Mouse (Mus musculus) adrenal gland, adult 8-10 months (tissue): Measurements from ENCODE around the gene Olfr695. TPM values are rescaled to one million over a fixed set of nuclear protein-coding genes. Genes with fewer than 3 reads are reported as not detected.
"Not testable (repeated sequence)": the region's sequence is repeated elsewhere in the genome, so short reads cannot be mapped to it uniquely, and the experiment has no call there.

Experiments used
- DNase-seq: peaks from one replicate; pipeline ENCODE4 v3.0.0; 2022
- total RNA-seq, 4 experiments: library from RNA; stranded (reverse); gene quantifications; 2 replicates each; pipeline ENCODE4 v1.2.4; 2022

Olfr695 gene
- total RNA-seq: not detected

GRCm38 (mm10) chr7:106716296-106716695 is at the start of gene Olfr695:
Gene Olfr695 (minus strand): TSS chr7:106716396.
- DNase-seq: no peak

- not testable (repeated sequence) for DNase-seq
Observed at GRCm38 (mm10) chr7:106761008-106761407, 44.8 kb upstream of the Olfr695 start.

- no peak for DNase-seq
Observed at GRCm38 (mm10) chr7:106758800-106759199, 42.6 kb upstream of the Olfr695 start.

GRCm38 (mm10) chr7:106755297-106755696 is 39.1 kb upstream of the Olfr695 start, which contains the start of gene Olfr698:
Gene Olfr698 (minus strand): TSS chr7:106755397.
- no peak for DNase-seq

- DNase-seq: no peak
Observed at GRCm38 (mm10) chr7:106745811-106746210, 29.6 kb upstream of the Olfr695 start.

- no peak for DNase-seq
Observed at GRCm38 (mm10) chr7:106742343-106742742, 26.1 kb upstream of the Olfr695 start, which contains the start of gene Olfr697. Gene Olfr697 (minus strand): TSS chr7:106742443.

GRCm38 (mm10) chr7:106737028-106737427 is 20.8 kb upstream of the Olfr695 start:
- no peak for DNase-seq

GRCm38 (mm10) chr7:106733717-106734116 is 17.5 kb upstream of the Olfr695 start:
- no peak for DNase-seq

GRCm38 (mm10) chr7:106725654-106726053 is 9.5 kb upstream of the Olfr695 start:
- DNase-seq: not testable (repeated sequence)

- DNase-seq: no peak
Observed at GRCm38 (mm10) chr7:106711463-106711862, 4.7 kb downstream of the Olfr695 start.

GRCm38 (mm10) chr7:106707705-106708104 is 8.5 kb downstream of the Olfr695 start:
- DNase-seq: not testable (repeated sequence)

GRCm38 (mm10) chr7:106696891-106697290 is 19.3 kb downstream of the Olfr695 start:
- no peak for DNase-seq

- DNase-seq: no peak
Observed at GRCm38 (mm10) chr7:106692976-106693375, 23.2 kb downstream of the Olfr695 start.

- no peak for DNase-seq
Observed at GRCm38 (mm10) chr7:106691714-106692113, 24.5 kb downstream of the Olfr695 start, which contains the start of gene Olfr694. Gene Olfr694 (minus strand): TSS chr7:106691814.

- no peak for DNase-seq
Observed at GRCm38 (mm10) chr7:106685382-106685781, 30.8 kb downstream of the Olfr695 start.

GRCm38 (mm10) chr7:106680484-106680883 is 35.7 kb downstream of the Olfr695 start, which contains the start of gene Olfr693:
Gene Olfr693 (minus strand): TSS chr7:106680584.
- DNase-seq: no peak

Other genes starting within 250 kb of the Olfr695 start
- gene Olfr693, start 35.8 kb downstream of the Olfr695 start, total RNA-seq: not detected
- not detected for gene Olfr694, start 24.6 kb downstream of the Olfr695 start, total RNA-seq
- not detected for gene Olfr697, start 26.0 kb upstream of the Olfr695 start, total RNA-seq
- gene Olfr698, start 39.0 kb upstream of the Olfr695 start, total RNA-seq: not detected
- gene Olfr699, start 76.8 kb upstream of the Olfr695 start, total RNA-seq: not detected
- not detected for gene Olfr700, start 92.4 kb upstream of the Olfr695 start, total RNA-seq
- not detected for gene Olfr701, start 97.7 kb upstream of the Olfr695 start, total RNA-seq
- gene Olfr702, start 117.5 kb upstream of the Olfr695 start, total RNA-seq: not detected
- gene Olfr703, start 127.0 kb upstream of the Olfr695 start, total RNA-seq: not detected
- gene Olfr704, start 146.8 kb upstream of the Olfr695 start, total RNA-seq: not detected
- gene Olfr705, start 160.5 kb upstream of the Olfr695 start, total RNA-seq: not detected
- gene Olfr706, start 171.8 kb upstream of the Olfr695 start, total RNA-seq: not detected
- gene Olfr707, start 184.8 kb upstream of the Olfr695 start, total RNA-seq: not detected
- not detected for gene Olfr1532-ps1, start 191.6 kb upstream of the Olfr695 start, total RNA-seq
- not detected for gene Olfr709-ps1, start 215.8 kb upstream of the Olfr695 start, total RNA-seq
- not detected for gene Olfr710, start 231.9 kb upstream of the Olfr695 start, total RNA-seq
- gene Olfr6, start 247.5 kb upstream of the Olfr695 start, total RNA-seq: not detected